ENCODE assay signal across 7 mouse cellular contexts in genomic region chr17:32349851-32350381, GRCm38 (mm10). TPM values are rescaled to one million over a fixed set of nuclear protein-coding genes. Genes with fewer than 3 reads are reported as not detected.
A peak's percentile ranks its signal among the peaks of the same experiment; 100 is the strongest.
DNase-seq lines count a peak whose midpoint lies in the region; ATAC-seq and TF ChIP-seq lines count a peak whose summit lies in the region.

No protein-coding gene starts in this region.

- peak overlapping the region; percentile 40 for H3ac ChIP-seq in myocyte (ENCODE audit: control insufficient read depth, insufficient read length)

- peaks cover 4% of the 10 kb centered on the region for H3K4me1 ChIP-seq in neural tube, embryonic 11.5 days (ENCODE audit: control insufficient read depth, insufficient read depth, low read length)
- peaks cover 3% of the 10 kb centered on the region; the same call in 1 of the 2 replicates for H3K4me1 ChIP-seq in embryonic facial prominence, embryonic 14.5 days (ENCODE audit: control insufficient read depth, insufficient read depth, low read length)

- no peaks in the 10 kb centered on the region for H3K9me3 ChIP-seq in neural tube, embryonic 11.5 days (ENCODE audit: control insufficient read depth, low read length)
- H3K9me3 ChIP-seq in embryonic facial prominence, embryonic 14.5 days (ENCODE audit: control insufficient read depth, low read length), result no peaks in the 10 kb centered on the region

- TF ChIP-seq POLR2A in myocyte (IDR thresholded peaks at IDR 0.05; ENCODE audit: insufficient read length, low read depth), result no peak

- peak overlapping the region; percentile 84 for H3K4me3 ChIP-seq in neural tube, embryonic 11.5 days (ENCODE audit: low read depth, low read length)
- peak overlapping the region; percentile 73 for H3K4me3 ChIP-seq in embryonic facial prominence, embryonic 14.5 days (ENCODE audit: low read depth, low read length)
- peak overlapping the region; percentile 98 for H3K4me3 ChIP-seq in myocyte

- ATAC-seq in neural tube, embryonic 11.5 days (ENCODE audit: insufficient read depth, low FRiP score, low TSS enrichment), result peak; percentile 28; the same call in 1 of the 2 replicates
- ATAC-seq in embryonic facial prominence, embryonic 14.5 days (ENCODE audit: low read depth), result peak; percentile 11; the same call in 1 of the 2 replicates
- peak; percentile 5 for ATAC-seq in inflammation-experienced regulatory T-cells, adult 6 months
- no peak for ATAC-seq in monocyte, adult 5-6 weeks (replicated peaks; ENCODE audit: insufficient number of reproducible peaks, low FRiP score, low TSS enrichment, poor library complexity, severe bottlenecking)

- no peaks in the 10 kb centered on the region for H3K27me3 ChIP-seq in neural tube, embryonic 11.5 days (ENCODE audit: control insufficient read depth, insufficient read depth, low read length)
- no peaks in the 10 kb centered on the region for H3K27me3 ChIP-seq in embryonic facial prominence, embryonic 14.5 days (replicated peaks; ENCODE audit: control insufficient read depth, insufficient read depth, low read length)
- H3K27me3 ChIP-seq in myocyte (ENCODE audit: control insufficient read depth, insufficient read depth, insufficient read length), result no peaks in the 10 kb centered on the region

- WGBS in neural tube, embryonic 11.5 days, result under 1% methylated on average over 24 of the region's 24 CpGs
- under 1% methylated on average over 23 of the region's 24 CpGs for WGBS in embryonic facial prominence, embryonic 14.5 days

- H3K36me3 ChIP-seq in neural tube, embryonic 11.5 days (ENCODE audit: control insufficient read depth, insufficient read depth, low read length), result peaks cover 6% of the 10 kb centered on the region
- peaks cover 17% of the 10 kb centered on the region for H3K36me3 ChIP-seq in embryonic facial prominence, embryonic 14.5 days (ENCODE audit: control insufficient read depth, insufficient read depth, low read length)
- H3K36me3 ChIP-seq in myocyte (ENCODE audit: control insufficient read depth, insufficient read depth), result peaks cover 2% of the 10 kb centered on the region

- DNase-seq in neural tube, embryonic 11.5 days (ENCODE audit: low spot score), result no peak
- DNase-seq in neural tube, embryonic 10.5 days (ENCODE audit: extremely low spot score, low spot score), result no peak
- no peak for DNase-seq in embryonic facial prominence, embryonic 14.5 days (ENCODE audit: low spot score)
- no peak for DNase-seq in adrenal gland, postnatal 10 days

- peak overlapping the region; percentile 85 for H3K9ac ChIP-seq in neural tube, embryonic 11.5 days (ENCODE audit: low read length)
- H3K9ac ChIP-seq in embryonic facial prominence, embryonic 14.5 days (ENCODE audit: low read depth, low read length), result peak overlapping the region; percentile 79

- peak overlapping the region; percentile 83 for H3K27ac ChIP-seq in neural tube, embryonic 11.5 days (ENCODE audit: low read depth, low read length)
- H3K27ac ChIP-seq in embryonic facial prominence, embryonic 14.5 days (replicated peaks; ENCODE audit: low read depth, low read length), result peak overlapping the region; percentile 74; the same call in 1 of the 2 replicates

- peak overlapping the region; percentile 89 for H3K4me2 ChIP-seq in neural tube, embryonic 11.5 days (ENCODE audit: low read depth)
- peak overlapping the region; percentile 74 for H3K4me2 ChIP-seq in embryonic facial prominence, embryonic 14.5 days (ENCODE audit: low read depth, low read length)
- H3K4me2 ChIP-seq in myocyte (ENCODE audit: low read depth), result peak overlapping the region; percentile 92

- H3K79me2 ChIP-seq in myocyte (ENCODE audit: control insufficient read depth, insufficient read depth), result peaks cover 31% of the 10 kb centered on the region

TF ChIP-seq in myocyte, 11 proteins besides CTCF, POLR2A, EP300 and RAD21:
- TF ChIP-seq TCF3 (IDR thresholded peaks at IDR 0.05; ENCODE audit: insufficient read length, low read depth), result no peak
- no peak for TF ChIP-seq POLR2AphosphoS2 (IDR thresholded peaks at IDR 0.05; ENCODE audit: insufficient read length, low read depth)
- no peak for TF ChIP-seq CEBPB (IDR thresholded peaks at IDR 0.05; ENCODE audit: insufficient read depth, poor library complexity, severe bottlenecking)
- no peak for TF ChIP-seq E2F4 (IDR thresholded peaks at IDR 0.05; ENCODE audit: insufficient read depth)
- no peak for TF ChIP-seq MYOD1 (IDR thresholded peaks at IDR 0.05; ENCODE audit: control insufficient read depth in 1 of 3, insufficient read length in 2 of 3, low read depth in 2 of 3)
- no peak for TF ChIP-seq USF1 (IDR thresholded peaks at IDR 0.05; ENCODE audit: low read depth)
- TF ChIP-seq TCF12 (IDR thresholded peaks at IDR 0.05; ENCODE audit: insufficient read depth, poor library complexity, severe bottlenecking), result no peak
- no peak for TF ChIP-seq MAX (IDR thresholded peaks at IDR 0.05; ENCODE audit: low read depth)
- no peak for TF ChIP-seq MYOG (IDR thresholded peaks at IDR 0.05; ENCODE audit: control insufficient read depth in 1 of 3, insufficient read depth in 1 of 3, insufficient read length in 2 of 3, low read depth in 2 of 3)
- TF ChIP-seq REST (IDR thresholded peaks at IDR 0.05; ENCODE audit: insufficient read depth, insufficient read length), result no peak
- no peak for TF ChIP-seq SRF (IDR thresholded peaks at IDR 0.05; ENCODE audit: control insufficient read depth, insufficient read length, low read depth)

RNA-seq across cellular contexts. Expression of gene Akap8l, which starts 0.5 kb away (rescaled TPM):
- polyA plus RNA-seq in neural tube, embryonic 11.5 days (2014; fragmentation: Nextera tagmentation; extraction: Ambion mirVana), result 73.2 and 81.3 TPM in 2 replicates
- 59.4 and 59.8 TPM in 2 replicates for polyA plus RNA-seq in embryonic facial prominence, embryonic 14.5 days (2014; fragmentation: Nextera tagmentation; extraction: Ambion mirVana)
- polyA plus RNA-seq in inflammation-experienced regulatory T-cells, adult 6 months (2017; shearing (Covaris generic)), result 10 to 100 TPM; 31.9 to 78.6 (median 57.6) TPM
- 31.7 TPM for polyA plus RNA-seq in myocyte (2012; fragmentation: generic; extraction: Trizol)
- total RNA-seq in monocyte, adult 5-6 weeks (2017), result 111 to 195 TPM (median 157 TPM) in 3 replicates
- total RNA-seq in adrenal gland, postnatal 10 days (2021), result 100 to 1,000 TPM in 1 of 2 experiments, 10 to 100 TPM in 1; 61.0 to 112 TPM

RNA-seq across cellular contexts. Expression of gene Akap8, which starts 28.9 kb away (rescaled TPM):
- 50.6 and 51.8 TPM in 2 replicates for polyA plus RNA-seq in neural tube, embryonic 11.5 days (2014; fragmentation: Nextera tagmentation; extraction: Ambion mirVana)
- polyA plus RNA-seq in embryonic facial prominence, embryonic 14.5 days (2014; fragmentation: Nextera tagmentation; extraction: Ambion mirVana), result 33.0 and 37.9 TPM in 2 replicates
- 100 to 1,000 TPM; 122 to 190 (median 146) TPM for polyA plus RNA-seq in inflammation-experienced regulatory T-cells, adult 6 months (2017; shearing (Covaris generic))
- polyA plus RNA-seq in myocyte (2012; fragmentation: generic; extraction: Trizol), result 14.0 TPM
- total RNA-seq in monocyte, adult 5-6 weeks (2017), result 203 to 241 TPM (median 213 TPM) in 3 replicates
- total RNA-seq in adrenal gland, postnatal 10 days (2021), result 10 to 100 TPM; 70.8 to 94.5 TPM

RNA-seq across cellular contexts. Expression of gene Wiz, which starts 39.3 kb away (rescaled TPM):
- polyA plus RNA-seq in neural tube, embryonic 11.5 days (2014; fragmentation: Nextera tagmentation; extraction: Ambion mirVana), result 43.8 and 47.2 TPM in 2 replicates
- polyA plus RNA-seq in embryonic facial prominence, embryonic 14.5 days (2014; fragmentation: Nextera tagmentation; extraction: Ambion mirVana), result 27.6 and 29.3 TPM in 2 replicates
- polyA plus RNA-seq in inflammation-experienced regulatory T-cells, adult 6 months (2017; shearing (Covaris generic)), result 10 to 100 TPM in 2 of 3 experiments, 1 to 10 TPM in 1; 9.5 to 14.6 (median 11.6) TPM
- 21.0 TPM for polyA plus RNA-seq in myocyte (2012; fragmentation: generic; extraction: Trizol)
- 3.1 to 11.8 TPM (median 6.5 TPM) in 3 replicates for total RNA-seq in monocyte, adult 5-6 weeks (2017)
- 10 to 100 TPM; 38.3 to 44.9 TPM for total RNA-seq in adrenal gland, postnatal 10 days (2021)

RNA-seq across cellular contexts. Expression of gene Rasal3, which starts 53.5 kb away (rescaled TPM):
- polyA plus RNA-seq in neural tube, embryonic 11.5 days (2014; fragmentation: Nextera tagmentation; extraction: Ambion mirVana), result 0.42 and 0.82 TPM in 2 replicates
- polyA plus RNA-seq in embryonic facial prominence, embryonic 14.5 days (2014; fragmentation: Nextera tagmentation; extraction: Ambion mirVana), result 2.2 and 2.4 TPM in 2 replicates
- polyA plus RNA-seq in inflammation-experienced regulatory T-cells, adult 6 months (2017; shearing (Covaris generic)), result 100 to 1,000 TPM; 109 to 139 (median 109) TPM
- polyA plus RNA-seq in myocyte (2012; fragmentation: generic; extraction: Trizol), result not detected
- 48.3 to 120 TPM (median 73.9 TPM) in 3 replicates for total RNA-seq in monocyte, adult 5-6 weeks (2017)
- total RNA-seq in adrenal gland, postnatal 10 days (2021), result 1 to 10 TPM; 4.5 to 4.9 TPM
